Mouse (Mus musculus): ENCODE data around the gene Ptgs1.

DNA sequence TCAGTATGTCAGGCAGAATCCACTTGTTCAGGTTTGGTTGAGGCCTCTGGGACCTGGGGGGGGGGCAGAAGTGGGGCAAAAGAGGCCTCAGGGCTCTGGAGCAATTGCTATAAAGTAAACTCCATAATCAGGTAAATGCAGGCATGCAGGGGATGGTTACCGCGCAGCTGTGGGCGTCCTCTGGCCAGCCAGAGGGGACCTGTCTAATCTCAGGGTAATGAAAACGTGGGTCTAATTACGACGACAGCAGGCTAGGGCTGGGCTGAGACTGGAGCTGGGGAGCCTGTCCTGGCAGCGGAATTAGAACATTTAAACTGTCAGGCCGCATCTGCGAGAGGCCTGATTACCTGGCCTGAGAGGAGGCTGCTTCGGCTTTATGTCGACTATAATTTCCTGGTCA lies 23.2 kb upstream of the Ptgs1 start:
- TF ChIP-seq CTCF (IDR thresholded peaks at IDR 0.05; ENCODE audit: borderline replicate concordance, control insufficient read depth, extremely low read depth, insufficient read depth, low read length, poor library complexity) (no peak), POLR2A (IDR thresholded peaks at IDR 0.05; ENCODE audit: control insufficient read depth, extremely low read depth, insufficient read depth, low read length, poor library complexity) (no peak)

Data from thymus, adult 2 months (tissue).